Mouse (Mus musculus): ENCODE measurements around the gene Ell. TPM values are rescaled to one million over a fixed set of nuclear protein-coding genes. Genes with fewer than 3 reads are reported as not detected.

Ell gene
- polyA plus RNA-seq, 1 experiment: 45.6 TPM

GRCm38 (mm10) chr8:70517940-70518643, 21.2 kb upstream of the Ell start:
- Histone ChIP-seq H3K4me3 (ENCODE audit: low read depth, low read length) (no peak overlapping the region), H3K27me3 (ENCODE audit: control insufficient read depth, insufficient read depth, low read length) (no peaks in the 10 kb centered on the region), H3K36me3 (ENCODE audit: control insufficient read depth, insufficient read depth, low read length) (peaks cover 39% of the 10 kb centered on the region), H3K4me1 (ENCODE audit: control insufficient read depth, insufficient read depth, insufficient read length, low read length) (0 out of 2 replicates have a peak, but pooled peaks cover under 1% of the 10 kb centered on the region), H3K27ac (ENCODE audit: insufficient read depth, low read depth, low read length) (no peak overlapping the region)
- 84% methylated on average over 10 of the region's 10 CpGs for WGBS
- TF ChIP-seq POLR2A (IDR thresholded peaks at IDR 0.05; ENCODE audit: low read depth, low read length): no peak
- no peak for TF ChIP-seq CTCF (IDR thresholded peaks at IDR 0.05; ENCODE audit: extremely low read depth, insufficient read length, insufficient replicate concordance, low read depth, low read length)

- TF ChIP-seq POLR2A (IDR thresholded peaks at IDR 0.05; ENCODE audit: low read depth, low read length) (no peak), CTCF (IDR thresholded peaks at IDR 0.05; ENCODE audit: extremely low read depth, insufficient read length, insufficient replicate concordance, low read depth, low read length) (no peak)
- Histone ChIP-seq H3K27ac (ENCODE audit: insufficient read depth, low read depth, low read length) (no peak overlapping the region), H3K36me3 (ENCODE audit: control insufficient read depth, insufficient read depth, low read length) (peaks cover 30% of the 10 kb centered on the region), H3K4me1 (ENCODE audit: control insufficient read depth, insufficient read depth, insufficient read length, low read length) (peaks cover 4% of the 10 kb centered on the region; the same call in 1 of the 2 replicates), H3K4me3 (ENCODE audit: low read depth, low read length) (no peak overlapping the region), H3K27me3 (ENCODE audit: control insufficient read depth, insufficient read depth, low read length) (no peaks in the 10 kb centered on the region)
- 88% methylated on average over 6 of the region's 6 CpGs for WGBS
These were observed 20.2 kb upstream of the Ell start for GRCm38 (mm10) chr8:70519043-70519442.

DNA sequence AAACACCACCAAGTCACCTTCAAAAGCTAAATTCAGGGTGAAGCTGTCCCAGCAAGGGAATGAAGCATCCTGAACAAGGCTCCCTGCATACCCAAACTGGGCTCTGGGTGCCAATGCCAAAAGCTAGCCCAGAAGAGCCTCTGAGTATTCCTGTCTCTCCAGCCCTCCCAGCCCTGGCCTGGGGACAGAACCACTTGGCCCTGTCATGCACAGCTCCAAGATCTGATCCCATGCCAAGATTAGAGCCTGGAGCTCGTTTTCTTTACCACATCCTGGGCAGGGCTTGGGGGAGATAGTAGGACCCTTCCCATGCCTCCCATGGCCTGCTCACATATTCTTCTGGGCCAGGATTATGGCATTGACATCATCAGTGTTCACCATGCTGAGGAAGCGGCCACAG, 19.7 kb upstream of the Ell start:
- peaks cover 25% of the 10 kb centered on the region for H3K36me3 ChIP-seq (ENCODE audit: control insufficient read depth, insufficient read depth, low read length)
- no peak overlapping the region for H3K27ac ChIP-seq (ENCODE audit: insufficient read depth, low read depth, low read length)
- no peak for TF ChIP-seq POLR2A (IDR thresholded peaks at IDR 0.05; ENCODE audit: low read depth, low read length)
- no peak for TF ChIP-seq CTCF (IDR thresholded peaks at IDR 0.05; ENCODE audit: extremely low read depth, insufficient read length, insufficient replicate concordance, low read depth, low read length)
- H3K4me3 ChIP-seq (ENCODE audit: low read depth, low read length): no peak overlapping the region
- no peaks in the 10 kb centered on the region for H3K27me3 ChIP-seq (ENCODE audit: control insufficient read depth, insufficient read depth, low read length)
- 60% methylated on average over 2 of the region's 2 CpGs for WGBS
- H3K4me1 ChIP-seq (ENCODE audit: control insufficient read depth, insufficient read depth, insufficient read length, low read length): peaks cover 4% of the 10 kb centered on the region; the same call in 1 of the 2 replicates

DNA sequence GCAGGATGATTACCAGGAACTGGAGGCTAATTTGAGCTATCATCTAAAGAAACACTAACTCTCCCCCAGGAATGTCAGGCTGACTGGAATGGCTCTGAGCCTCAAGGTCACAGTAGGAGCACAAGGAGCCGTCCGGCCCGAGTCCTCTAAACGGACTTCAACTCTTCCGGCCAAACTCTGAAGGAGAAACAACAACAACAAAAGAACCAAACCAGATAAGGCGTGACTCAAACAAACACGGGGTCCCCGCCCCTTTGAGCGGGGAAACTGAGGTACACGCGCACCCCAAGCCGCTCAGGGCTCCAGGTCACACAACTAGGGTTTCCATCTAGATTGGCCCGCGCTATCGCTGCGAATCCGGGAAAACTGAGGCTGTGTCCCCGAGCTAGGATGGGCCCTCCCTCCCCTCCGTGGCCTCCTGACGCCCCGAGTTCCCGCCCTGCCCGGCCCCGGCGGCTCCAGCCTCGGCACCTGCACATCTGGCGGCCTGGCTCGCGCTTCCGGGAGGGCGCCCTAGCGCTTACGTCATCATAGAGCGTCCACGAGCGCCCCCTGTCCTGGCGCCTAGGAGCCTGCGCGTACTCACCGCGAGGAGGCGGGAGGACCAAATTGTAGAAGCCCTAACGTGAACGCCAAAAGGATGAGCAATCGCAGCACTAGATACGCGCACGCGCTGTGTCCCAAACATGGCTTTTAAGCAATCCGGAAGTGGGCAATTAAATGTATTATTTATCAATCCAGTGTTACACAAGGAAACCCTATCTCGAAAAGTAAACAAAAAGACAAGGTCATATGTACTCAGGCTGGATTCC, 16.5 kb upstream of the Ell start:
- Histone ChIP-seq H3K4me3 (ENCODE audit: low read depth, low read length) (peak overlapping the region; percentile 82), H3K27me3 (ENCODE audit: control insufficient read depth, insufficient read depth, low read length) (no peaks in the 10 kb centered on the region), H3K36me3 (ENCODE audit: control insufficient read depth, insufficient read depth, low read length) (peaks cover 10% of the 10 kb centered on the region; the same call in 1 of the 2 replicates), H3K27ac (ENCODE audit: insufficient read depth, low read depth, low read length) (peak overlapping the region; percentile 92), H3K4me1 (ENCODE audit: control insufficient read depth, insufficient read depth, insufficient read length, low read length) (peaks cover 8% of the 10 kb centered on the region; the same call in 1 of the 2 replicates)
- whole genome bisulfite sequencing: under 1% methylated on average over 51 of the region's 51 CpGs
- TF ChIP-seq POLR2A (IDR thresholded peaks at IDR 0.05; ENCODE audit: low read depth, low read length) (peak; percentile 88), CTCF (IDR thresholded peaks at IDR 0.05; ENCODE audit: extremely low read depth, insufficient read length, insufficient replicate concordance, low read depth, low read length) (0 out of 2 replicates have a peak, but pooled peaks have one; percentile 39)

DNA sequence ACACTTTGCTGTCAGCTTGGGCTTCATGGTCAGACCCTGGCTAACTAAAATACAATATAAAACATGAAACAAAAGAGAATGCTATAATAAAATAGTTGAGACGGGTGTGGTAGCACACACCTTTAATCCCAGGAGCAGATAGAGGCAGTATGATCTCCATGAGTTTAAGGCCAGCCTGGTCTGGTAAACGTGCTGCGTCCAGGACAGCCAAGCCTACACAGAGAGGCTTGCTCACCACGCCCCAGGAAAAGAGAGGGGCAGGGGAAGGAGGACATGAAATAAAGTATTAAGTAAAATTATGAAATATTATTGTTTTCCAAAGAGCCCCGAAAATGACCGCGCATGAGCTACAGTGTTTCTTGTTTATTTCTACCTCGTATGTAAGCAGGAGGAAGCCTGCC, 12.1 kb upstream of the Ell start:
- Histone ChIP-seq H3K4me1 (ENCODE audit: control insufficient read depth, insufficient read depth, insufficient read length, low read length) (peaks cover 17% of the 10 kb centered on the region), H3K36me3 (ENCODE audit: control insufficient read depth, insufficient read depth, low read length) (peaks cover 20% of the 10 kb centered on the region), H3K4me3 (ENCODE audit: low read depth, low read length) (peak overlapping the region; percentile 95), H3K27ac (ENCODE audit: insufficient read depth, low read depth, low read length) (peak overlapping the region; percentile 58), H3K27me3 (ENCODE audit: control insufficient read depth, insufficient read depth, low read length) (no peaks in the 10 kb centered on the region)
- WGBS: 1% methylated on average over 8 of the region's 8 CpGs
- TF ChIP-seq POLR2A (IDR thresholded peaks at IDR 0.05; ENCODE audit: low read depth, low read length) (no peak), CTCF (IDR thresholded peaks at IDR 0.05; ENCODE audit: extremely low read depth, insufficient read length, insufficient replicate concordance, low read depth, low read length) (peak; percentile 14; the same call in 1 of the 2 replicates)

- H3K4me1 ChIP-seq (ENCODE audit: control insufficient read depth, insufficient read depth, insufficient read length, low read length): peaks cover 17% of the 10 kb centered on the region
- H3K27me3 ChIP-seq (ENCODE audit: control insufficient read depth, insufficient read depth, low read length): no peaks in the 10 kb centered on the region
- TF ChIP-seq CTCF (IDR thresholded peaks at IDR 0.05; ENCODE audit: extremely low read depth, insufficient read length, insufficient replicate concordance, low read depth, low read length): no peak
- 0 out of 2 replicates have a peak, but pooled peaks have one; percentile 10 for TF ChIP-seq POLR2A (IDR thresholded peaks at IDR 0.05; ENCODE audit: low read depth, low read length)
- peak within 1 kb of the TSS; percentile 95 for H3K4me3 ChIP-seq (ENCODE audit: low read depth, low read length)
- H3K27ac ChIP-seq (ENCODE audit: insufficient read depth, low read depth, low read length): peak within 1 kb of the TSS; percentile 93
- H3K36me3 ChIP-seq (ENCODE audit: control insufficient read depth, insufficient read depth, low read length): peaks cover 25% of the 10 kb centered on the region
- WGBS: under 1% methylated on average over 61 of the region's 61 CpGs
These were observed 11.6 kb upstream of the Ell start, which contains the start of the genes Fkbp8 and Kxd1 for GRCm38 (mm10) chr8:70527512-70528181. Gene Fkbp8, plus strand, starts transcription at chr8:70527724. Gene Kxd1, minus strand, starts transcription at chr8:70527956.

Measured in small intestine, adult 2 months (tissue).